Mouse (Mus musculus): Measurements from ENCODE around the gene Mettl6. TPM values are rescaled to one million over a fixed set of nuclear protein-coding genes. Genes with fewer than 3 reads are reported as not detected.

Gene Mettl6
- polyA plus RNA-seq (2015; fragmentation: Nextera tagmentation; extraction: Ambion mirVana): 58.4 and 63.5 TPM in 2 replicates

- Histone ChIP-seq H3K27me3 (no peaks in the 10 kb centered on the region), H3K9me3 (replicated peaks) (no peaks in the 10 kb centered on the region), H3K27ac (peak within 1 kb of the TSS; percentile 94), H3K36me3 (peaks cover 52% of the 10 kb centered on the region), H3K4me2 (peak within 1 kb of the TSS; percentile 77), H3K4me1 (peaks cover 36% of the 10 kb centered on the region), H3K4me3 (replicated peaks) (peak within 1 kb of the TSS; percentile 94), H3K9ac (peak within 1 kb of the TSS; percentile 96)
- peak; percentile 96 for ATAC-seq (replicated peaks; ENCODE audit: low FRiP score)
- WGBS: under 1% methylated on average over 49 of the region's 49 CpGs
Measured at GRCm38 (mm10) chr14:31494975-31495455, at the start of gene Mettl6. Mettl6 (minus strand) TSS chr14:31495040.

GRCm38 (mm10) chr14:31543885-31544442, 49.1 kb upstream of the Mettl6 start:
- Histone ChIP-seq H3K4me1 (peaks cover 8% of the 10 kb centered on the region), H3K9ac (no peak overlapping the region), H3K4me3 (replicated peaks) (no peak overlapping the region), H3K27ac (no peak overlapping the region), H3K27me3 (no peaks in the 10 kb centered on the region), H3K9me3 (replicated peaks) (no peaks in the 10 kb centered on the region), H3K36me3 (no peaks in the 10 kb centered on the region), H3K4me2 (no peak overlapping the region)
- no peak for ATAC-seq (replicated peaks; ENCODE audit: low FRiP score)
- WGBS: 69% methylated on average over 11 of the region's 11 CpGs

GRCm38 (mm10) chr14:31537298-31537697, 42.5 kb upstream of the Mettl6 start:
- Histone ChIP-seq H3K4me1 (peaks cover 7% of the 10 kb centered on the region; the same call in 1 of the 2 replicates), H3K4me3 (replicated peaks) (no peak overlapping the region), H3K27me3 (no peaks in the 10 kb centered on the region), H3K27ac (no peak overlapping the region; the same call in 1 of the 2 replicates), H3K4me2 (no peak overlapping the region), H3K36me3 (no peaks in the 10 kb centered on the region), H3K9ac (no peak overlapping the region), H3K9me3 (replicated peaks) (no peaks in the 10 kb centered on the region)
- ATAC-seq (replicated peaks; ENCODE audit: low FRiP score): no peak; the same call in 1 of the 2 replicates
- WGBS: 61% methylated on average over 6 of the region's 6 CpGs

GRCm38 (mm10) chr14:31532656-31533055, 37.8 kb upstream of the Mettl6 start:
- Histone ChIP-seq H3K9ac (no peak overlapping the region), H3K27me3 (no peaks in the 10 kb centered on the region), H3K4me2 (no peak overlapping the region), H3K9me3 (replicated peaks) (no peaks in the 10 kb centered on the region), H3K36me3 (no peaks in the 10 kb centered on the region), H3K27ac (no peak overlapping the region), H3K4me1 (peaks cover 19% of the 10 kb centered on the region), H3K4me3 (replicated peaks) (no peak overlapping the region)
- WGBS: 59% methylated on average over 3 of the region's 3 CpGs
- ATAC-seq (replicated peaks; ENCODE audit: low FRiP score): no peak

- H3K9me3 ChIP-seq (replicated peaks): no peaks in the 10 kb centered on the region
- H3K27me3 ChIP-seq: no peaks in the 10 kb centered on the region
- H3K36me3 ChIP-seq: no peaks in the 10 kb centered on the region
- H3K27ac ChIP-seq: peak overlapping the region; percentile 54
- ATAC-seq (replicated peaks; ENCODE audit: low FRiP score): 0 out of 2 replicates have a peak, but pooled peaks have one; percentile 56
- no peak overlapping the region for H3K4me3 ChIP-seq (replicated peaks)
- H3K9ac ChIP-seq: no peak overlapping the region
- H3K4me2 ChIP-seq: no peak overlapping the region
- peaks cover 14% of the 10 kb centered on the region for H3K4me1 ChIP-seq
- WGBS: 48% methylated on average over 12 of the region's 12 CpGs
Measured at GRCm38 (mm10) chr14:31531506-31532148, 36.8 kb upstream of the Mettl6 start.

GRCm38 (mm10) chr14:31530847-31531246, 36.0 kb upstream of the Mettl6 start:
- Histone ChIP-seq H3K4me1 (peaks cover 14% of the 10 kb centered on the region), H3K4me2 (no peak overlapping the region), H3K27ac (peak overlapping the region; percentile 54; the same call in 1 of the 2 replicates), H3K36me3 (no peaks in the 10 kb centered on the region), H3K4me3 (replicated peaks) (no peak overlapping the region), H3K9me3 (replicated peaks) (no peaks in the 10 kb centered on the region), H3K9ac (no peak overlapping the region), H3K27me3 (no peaks in the 10 kb centered on the region)
- no peak for ATAC-seq (replicated peaks; ENCODE audit: low FRiP score)
- WGBS: 79% methylated on average over 4 of the region's 4 CpGs

- peaks cover 2% of the 10 kb centered on the region; the same call in 1 of the 2 replicates for H3K4me1 ChIP-seq
- no peaks in the 10 kb centered on the region for H3K9me3 ChIP-seq (replicated peaks)
- no peak overlapping the region for H3K4me2 ChIP-seq
- H3K9ac ChIP-seq: no peak overlapping the region
- H3K36me3 ChIP-seq: no peaks in the 10 kb centered on the region
- no peak for ATAC-seq (replicated peaks; ENCODE audit: low FRiP score)
- no peaks in the 10 kb centered on the region for H3K27me3 ChIP-seq
- WGBS: 76% methylated on average over 7 of the region's 7 CpGs
- no peak overlapping the region for H3K4me3 ChIP-seq (replicated peaks)
- no peak overlapping the region for H3K27ac ChIP-seq
Measured at GRCm38 (mm10) chr14:31525040-31525810, 30.4 kb upstream of the Mettl6 start.

- H3K27me3 ChIP-seq: no peaks in the 10 kb centered on the region
- no peak overlapping the region for H3K9ac ChIP-seq
- WGBS: 51% methylated on average over 2 of the region's 2 CpGs
- peaks cover 2% of the 10 kb centered on the region; the same call in 1 of the 2 replicates for H3K4me1 ChIP-seq
- H3K36me3 ChIP-seq: no peaks in the 10 kb centered on the region
- no peak overlapping the region for H3K4me2 ChIP-seq
- H3K9me3 ChIP-seq (replicated peaks): no peaks in the 10 kb centered on the region
- H3K4me3 ChIP-seq (replicated peaks): no peak overlapping the region
- no peak for ATAC-seq (replicated peaks; ENCODE audit: low FRiP score)
- H3K27ac ChIP-seq: no peak overlapping the region
Measured at GRCm38 (mm10) chr14:31521318-31521717, 26.5 kb upstream of the Mettl6 start.

GRCm38 (mm10) chr14:31519165-31519564, 24.3 kb upstream of the Mettl6 start:
- Histone ChIP-seq H3K9me3 (replicated peaks) (no peaks in the 10 kb centered on the region), H3K4me1 (peaks cover 2% of the 10 kb centered on the region; the same call in 1 of the 2 replicates), H3K27ac (no peak overlapping the region), H3K36me3 (no peaks in the 10 kb centered on the region), H3K27me3 (no peaks in the 10 kb centered on the region), H3K4me2 (no peak overlapping the region), H3K4me3 (replicated peaks) (no peak overlapping the region), H3K9ac (no peak overlapping the region)
- peak; percentile 49; the same call in 1 of the 2 replicates for ATAC-seq (replicated peaks; ENCODE audit: low FRiP score)
- 32% methylated on average over 3 of the region's 3 CpGs for WGBS

- Histone ChIP-seq H3K4me3 (replicated peaks) (no peak overlapping the region), H3K27me3 (no peaks in the 10 kb centered on the region), H3K4me1 (no peaks in the 10 kb centered on the region), H3K36me3 (peaks cover 8% of the 10 kb centered on the region), H3K9me3 (replicated peaks) (no peaks in the 10 kb centered on the region), H3K4me2 (no peak overlapping the region), H3K9ac (no peak overlapping the region), H3K27ac (no peak overlapping the region)
- 87% methylated on average over 2 of the region's 2 CpGs for WGBS
- ATAC-seq (replicated peaks; ENCODE audit: low FRiP score): no peak
Measured at GRCm38 (mm10) chr14:31515895-31516294, 21.1 kb upstream of the Mettl6 start.

GRCm38 (mm10) chr14:31510322-31510721, 15.5 kb upstream of the Mettl6 start:
- no peak overlapping the region for H3K4me2 ChIP-seq
- H3K4me1 ChIP-seq: no peaks in the 10 kb centered on the region
- no peak overlapping the region for H3K9ac ChIP-seq
- WGBS: 84% methylated on average over 3 of the region's 3 CpGs
- H3K36me3 ChIP-seq: peaks cover 58% of the 10 kb centered on the region
- no peaks in the 10 kb centered on the region for H3K27me3 ChIP-seq
- no peaks in the 10 kb centered on the region for H3K9me3 ChIP-seq (replicated peaks)
- ATAC-seq (replicated peaks; ENCODE audit: low FRiP score): no peak
- no peak overlapping the region for H3K27ac ChIP-seq
- no peak overlapping the region for H3K4me3 ChIP-seq (replicated peaks)

- Histone ChIP-seq H3K27ac (no peak overlapping the region), H3K27me3 (no peaks in the 10 kb centered on the region), H3K4me2 (no peak overlapping the region), H3K9ac (no peak overlapping the region), H3K9me3 (replicated peaks) (no peaks in the 10 kb centered on the region), H3K4me3 (replicated peaks) (no peak overlapping the region), H3K36me3 (peaks cover 62% of the 10 kb centered on the region), H3K4me1 (no peaks in the 10 kb centered on the region)
- no peak for ATAC-seq (replicated peaks; ENCODE audit: low FRiP score)
- WGBS: 97% methylated on average over 2 of the region's 2 CpGs
Measured at GRCm38 (mm10) chr14:31509911-31510310, 15.1 kb upstream of the Mettl6 start.

Measured in kidney, embryonic 15.5 days (tissue).